Mouse (Mus musculus): Measurements from ENCODE around the gene Pax3. TPM values are rescaled to one million over a fixed set of nuclear protein-coding genes. Genes with fewer than 3 reads are reported as not detected.

The Pax3 gene
- 0.44 and 0.55 TPM in 2 replicates for polyA plus RNA-seq (2014; fragmentation: Nextera tagmentation; extraction: Ambion mirVana)

GRCm38 (mm10) chr1:78196751-78197311 lies at the start of gene Pax3:
Gene Pax3, minus strand, starts transcription at chr1:78197134.
- Histone ChIP-seq H3K9ac (ENCODE audit: low read depth, low read length) (no peak within 1 kb of the TSS), H3K9me3 (ENCODE audit: control insufficient read depth, low read length) (no peaks in the 10 kb centered on the region), H3K4me1 (replicated peaks; ENCODE audit: control insufficient read depth, insufficient read depth, low read length) (no peaks in the 10 kb centered on the region), H3K4me2 (peak within 1 kb of the TSS; percentile 55), H3K36me3 (ENCODE audit: control insufficient read depth, insufficient read depth, low read length) (no peaks in the 10 kb centered on the region), H3K27ac (ENCODE audit: low read depth, low read length) (no peak within 1 kb of the TSS), H3K27me3 (replicated peaks; ENCODE audit: control insufficient read depth, insufficient read depth, low read length) (peaks cover 100% of the 10 kb centered on the region), H3K4me3 (ENCODE audit: low read depth, low read length) (peak within 1 kb of the TSS; percentile 33)
- WGBS: 2% methylated on average over 37 of the region's 37 CpGs
- ATAC-seq (replicated peaks; ENCODE audit: low FRiP score): no peak
- DNase-seq (ENCODE audit: low spot score): peak; percentile 45

- Histone ChIP-seq H3K9me3 (ENCODE audit: control insufficient read depth, low read length) (no peaks in the 10 kb centered on the region), H3K27ac (ENCODE audit: low read depth, low read length) (no peak overlapping the region), H3K36me3 (ENCODE audit: control insufficient read depth, insufficient read depth, low read length) (no peaks in the 10 kb centered on the region), H3K9ac (ENCODE audit: low read depth, low read length) (no peak overlapping the region), H3K4me2 (no peak overlapping the region), H3K27me3 (replicated peaks; ENCODE audit: control insufficient read depth, insufficient read depth, low read length) (0 out of 2 replicates have a peak, but pooled peaks cover 2% of the 10 kb centered on the region), H3K4me1 (replicated peaks; ENCODE audit: control insufficient read depth, insufficient read depth, low read length) (no peaks in the 10 kb centered on the region), H3K4me3 (ENCODE audit: low read depth, low read length) (no peak overlapping the region)
- WGBS: 78% methylated on average over 5 of the region's 5 CpGs
- DNase-seq (ENCODE audit: low spot score) (no peak), ATAC-seq (replicated peaks; ENCODE audit: low FRiP score) (no peak)
These were observed 37.4 kb upstream of the Pax3 start for GRCm38 (mm10) chr1:78234306-78234705.

DNA sequence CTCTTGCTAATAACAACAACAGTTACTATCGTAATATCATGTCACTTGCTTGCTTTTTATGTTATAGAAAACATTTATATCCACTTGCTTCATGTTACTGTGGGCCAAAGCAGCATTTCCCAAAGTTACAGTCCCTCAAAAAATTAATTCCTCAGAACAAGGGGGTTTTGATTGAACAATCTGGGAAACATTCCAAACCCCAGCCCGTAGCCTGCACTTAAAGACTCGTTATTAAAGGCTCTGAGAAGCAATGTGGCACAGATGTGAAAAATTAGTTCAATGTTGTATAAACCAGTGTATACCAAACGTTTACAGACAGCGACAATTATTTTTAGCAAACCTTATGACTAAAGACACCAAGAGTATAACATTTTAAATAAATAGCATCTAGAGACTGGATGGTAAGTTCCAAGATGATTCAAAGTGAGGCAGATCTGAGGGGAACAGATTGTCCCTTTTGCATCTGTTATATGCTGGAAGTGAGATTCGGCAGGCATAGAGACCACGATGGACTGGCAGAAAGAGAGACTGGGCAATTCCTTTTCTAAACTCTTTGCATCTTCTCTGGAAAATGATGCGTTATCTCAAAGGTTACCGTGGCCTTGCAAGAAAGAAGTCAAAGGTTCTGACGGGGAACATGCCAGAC lies 35.1 kb upstream of the Pax3 start:
- ATAC-seq (replicated peaks; ENCODE audit: low FRiP score): no peak
- no peak overlapping the region for H3K9ac ChIP-seq (ENCODE audit: low read depth, low read length)
- 79% methylated on average over 10 of the region's 10 CpGs for WGBS
- no peaks in the 10 kb centered on the region for H3K36me3 ChIP-seq (ENCODE audit: control insufficient read depth, insufficient read depth, low read length)
- H3K4me2 ChIP-seq: no peak overlapping the region
- no peak overlapping the region for H3K4me3 ChIP-seq (ENCODE audit: low read depth, low read length)
- H3K27ac ChIP-seq (ENCODE audit: low read depth, low read length): no peak overlapping the region
- no peaks in the 10 kb centered on the region for H3K4me1 ChIP-seq (replicated peaks; ENCODE audit: control insufficient read depth, insufficient read depth, low read length)
- DNase-seq (ENCODE audit: low spot score): no peak
- H3K27me3 ChIP-seq (replicated peaks; ENCODE audit: control insufficient read depth, insufficient read depth, low read length): 0 out of 2 replicates have a peak, but pooled peaks cover 2% of the 10 kb centered on the region
- no peaks in the 10 kb centered on the region for H3K9me3 ChIP-seq (ENCODE audit: control insufficient read depth, low read length)

- ATAC-seq (replicated peaks; ENCODE audit: low FRiP score) (no peak), DNase-seq (ENCODE audit: low spot score) (no peak)
- Histone ChIP-seq H3K27me3 (replicated peaks; ENCODE audit: control insufficient read depth, insufficient read depth, low read length) (0 out of 2 replicates have a peak, but pooled peaks cover 2% of the 10 kb centered on the region), H3K4me2 (no peak overlapping the region), H3K4me3 (ENCODE audit: low read depth, low read length) (no peak overlapping the region), H3K4me1 (replicated peaks; ENCODE audit: control insufficient read depth, insufficient read depth, low read length) (no peaks in the 10 kb centered on the region), H3K27ac (ENCODE audit: low read depth, low read length) (no peak overlapping the region), H3K36me3 (ENCODE audit: control insufficient read depth, insufficient read depth, low read length) (no peaks in the 10 kb centered on the region), H3K9ac (ENCODE audit: low read depth, low read length) (no peak overlapping the region), H3K9me3 (ENCODE audit: control insufficient read depth, low read length) (no peaks in the 10 kb centered on the region)
These were observed 32.9 kb upstream of the Pax3 start for GRCm38 (mm10) chr1:78229801-78230200.

- no peak overlapping the region for H3K9ac ChIP-seq (ENCODE audit: low read depth, low read length)
- no peak for DNase-seq (ENCODE audit: low spot score)
- no peak overlapping the region for H3K4me2 ChIP-seq
- H3K4me1 ChIP-seq (replicated peaks; ENCODE audit: control insufficient read depth, insufficient read depth, low read length): no peaks in the 10 kb centered on the region
- H3K4me3 ChIP-seq (ENCODE audit: low read depth, low read length): no peak overlapping the region
- 59% methylated on average over 5 of the region's 5 CpGs for WGBS
- H3K27ac ChIP-seq (ENCODE audit: low read depth, low read length): no peak overlapping the region
- H3K9me3 ChIP-seq (ENCODE audit: control insufficient read depth, low read length): no peaks in the 10 kb centered on the region
- 0 out of 2 replicates have a peak, but pooled peaks cover 2% of the 10 kb centered on the region for H3K27me3 ChIP-seq (replicated peaks; ENCODE audit: control insufficient read depth, insufficient read depth, low read length)
- ATAC-seq (replicated peaks; ENCODE audit: low FRiP score): no peak
- H3K36me3 ChIP-seq (ENCODE audit: control insufficient read depth, insufficient read depth, low read length): no peaks in the 10 kb centered on the region
These were observed 31.8 kb upstream of the Pax3 start for GRCm38 (mm10) chr1:78228771-78229170.

GRCm38 (mm10) chr1:78218057-78218780 lies 21.3 kb upstream of the Pax3 start:
- H3K27ac ChIP-seq (ENCODE audit: low read depth, low read length): no peak overlapping the region
- no peak overlapping the region for H3K9ac ChIP-seq (ENCODE audit: low read depth, low read length)
- DNase-seq (ENCODE audit: low spot score) (no peak), ATAC-seq (replicated peaks; ENCODE audit: low FRiP score) (no peak)
- no peaks in the 10 kb centered on the region for H3K36me3 ChIP-seq (ENCODE audit: control insufficient read depth, insufficient read depth, low read length)
- 3% methylated on average over 19 of the region's 19 CpGs for WGBS
- H3K27me3 ChIP-seq (replicated peaks; ENCODE audit: control insufficient read depth, insufficient read depth, low read length): peaks cover 77% of the 10 kb centered on the region
- no peaks in the 10 kb centered on the region; the same call in 1 of the 2 replicates for H3K4me1 ChIP-seq (replicated peaks; ENCODE audit: control insufficient read depth, insufficient read depth, low read length)
- no peaks in the 10 kb centered on the region for H3K9me3 ChIP-seq (ENCODE audit: control insufficient read depth, low read length)
- H3K4me2 ChIP-seq: no peak overlapping the region; the same call in 1 of the 2 replicates
- H3K4me3 ChIP-seq (ENCODE audit: low read depth, low read length): no peak overlapping the region

GRCm38 (mm10) chr1:78217151-78218034 lies 20.5 kb upstream of the Pax3 start:
- H3K9me3 ChIP-seq (ENCODE audit: control insufficient read depth, low read length): no peaks in the 10 kb centered on the region
- no peaks in the 10 kb centered on the region for H3K36me3 ChIP-seq (ENCODE audit: control insufficient read depth, insufficient read depth, low read length)
- under 1% methylated on average over 75 of the region's 79 CpGs for WGBS
- ATAC-seq (replicated peaks; ENCODE audit: low FRiP score) (no peak), DNase-seq (ENCODE audit: low spot score) (peak; percentile 44)
- H3K4me3 ChIP-seq (ENCODE audit: low read depth, low read length): peak overlapping the region; percentile 50
- H3K27me3 ChIP-seq (replicated peaks; ENCODE audit: control insufficient read depth, insufficient read depth, low read length): peaks cover 85% of the 10 kb centered on the region
- no peak overlapping the region for H3K27ac ChIP-seq (ENCODE audit: low read depth, low read length)
- peak overlapping the region; percentile 77 for H3K4me2 ChIP-seq
- no peak overlapping the region for H3K9ac ChIP-seq (ENCODE audit: low read depth, low read length)
- no peaks in the 10 kb centered on the region; the same call in 1 of the 2 replicates for H3K4me1 ChIP-seq (replicated peaks; ENCODE audit: control insufficient read depth, insufficient read depth, low read length)

DNA sequence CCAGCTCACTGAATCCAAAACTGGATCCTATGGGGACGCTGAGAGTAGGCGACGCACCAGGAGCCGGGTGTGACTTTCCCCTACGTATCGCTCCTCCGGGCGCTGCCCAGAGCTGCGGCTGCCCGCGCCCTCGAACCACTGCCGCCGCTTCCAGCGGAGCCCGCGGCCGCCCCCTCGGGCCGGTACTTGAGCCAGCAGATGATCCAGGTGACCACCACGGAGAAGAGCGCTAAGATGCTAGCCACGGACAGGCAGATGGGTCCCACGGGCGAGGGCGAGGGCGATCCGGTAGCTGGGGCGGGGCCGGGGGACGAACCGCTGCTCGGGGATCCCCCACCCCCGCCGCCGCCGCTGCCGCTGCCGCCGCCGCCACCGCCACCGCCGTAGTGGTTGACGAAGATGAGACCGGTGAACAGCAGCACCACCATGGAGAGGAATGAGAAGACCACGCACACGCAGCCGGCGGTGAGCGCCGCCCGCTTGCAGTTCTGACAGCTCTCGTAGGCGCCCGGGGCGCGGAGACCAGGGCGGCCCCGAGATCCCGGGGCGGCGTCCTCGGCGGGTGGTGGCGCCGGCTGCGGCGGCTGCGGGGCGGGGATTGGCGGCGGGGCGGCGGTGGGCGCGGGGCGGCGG lies 19.7 kb upstream of the Pax3 start:
- peak overlapping the region; percentile 77 for H3K4me2 ChIP-seq
- H3K4me3 ChIP-seq (ENCODE audit: low read depth, low read length): peak overlapping the region; percentile 50
- peaks cover 93% of the 10 kb centered on the region for H3K27me3 ChIP-seq (replicated peaks; ENCODE audit: control insufficient read depth, insufficient read depth, low read length)
- H3K27ac ChIP-seq (ENCODE audit: low read depth, low read length): no peak overlapping the region
- DNase-seq (ENCODE audit: low spot score) (peak; percentile 43), ATAC-seq (replicated peaks; ENCODE audit: low FRiP score) (no peak)
- under 1% methylated on average over 65 of the region's 79 CpGs for WGBS
- no peaks in the 10 kb centered on the region; the same call in 1 of the 2 replicates for H3K4me1 ChIP-seq (replicated peaks; ENCODE audit: control insufficient read depth, insufficient read depth, low read length)
- no peak overlapping the region for H3K9ac ChIP-seq (ENCODE audit: low read depth, low read length)
- no peaks in the 10 kb centered on the region for H3K36me3 ChIP-seq (ENCODE audit: control insufficient read depth, insufficient read depth, low read length)
- no peaks in the 10 kb centered on the region for H3K9me3 ChIP-seq (ENCODE audit: control insufficient read depth, low read length)
